Mouse (Mus musculus): ENCODE measurements at regions not wholly inside any gene's neighbourhood (a gene's known extent, or its start where the extent isn't known, plus 50 kb on each side); places are given as distances from the start of the nearest gene placed in this dataset.

- no peak for DNase-seq
Measured at GRCm38 (mm10) chr2:167778271-167778670, 88.6 kb upstream of the Tmem189 start.

DNA sequence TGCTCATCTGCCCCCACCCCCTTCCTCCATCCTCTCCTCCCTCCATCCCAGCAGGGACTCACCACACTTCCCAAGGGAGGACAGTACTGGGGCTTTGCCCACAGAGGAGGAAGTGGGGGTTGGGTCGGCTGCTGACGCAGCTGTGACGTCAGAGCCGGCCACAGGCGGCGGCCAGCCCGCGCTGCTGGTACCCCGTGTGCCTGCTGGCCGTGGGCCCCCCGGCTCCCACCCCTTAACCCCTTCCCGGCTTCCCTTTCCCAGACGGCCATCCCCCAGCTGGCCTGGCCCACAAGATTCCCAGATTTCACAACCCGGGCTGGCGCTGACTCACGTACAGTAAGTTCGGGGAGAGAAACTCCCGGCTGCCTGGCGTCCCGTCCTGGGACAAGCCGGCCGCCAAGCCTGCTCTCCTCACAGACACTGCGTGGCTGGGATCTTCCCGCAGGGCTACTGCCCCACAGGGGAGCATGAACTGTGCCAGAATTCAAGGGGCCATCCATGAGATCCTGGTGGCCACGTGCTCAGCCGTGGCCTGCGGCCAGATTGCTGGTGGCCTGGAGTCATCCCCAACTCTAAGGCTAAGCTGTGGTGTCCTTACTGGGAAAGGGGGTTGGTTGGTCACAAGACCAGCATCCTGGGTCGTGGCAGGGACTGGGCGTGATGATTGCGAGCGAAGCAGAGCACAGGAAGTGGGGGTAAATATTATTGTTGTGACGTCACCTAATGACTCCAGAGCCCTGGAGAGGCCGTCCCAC is 87.9 kb upstream of the Tmem189 start:
- peak in 1 of 2 experiments; percentile 51 for DNase-seq

DNA sequence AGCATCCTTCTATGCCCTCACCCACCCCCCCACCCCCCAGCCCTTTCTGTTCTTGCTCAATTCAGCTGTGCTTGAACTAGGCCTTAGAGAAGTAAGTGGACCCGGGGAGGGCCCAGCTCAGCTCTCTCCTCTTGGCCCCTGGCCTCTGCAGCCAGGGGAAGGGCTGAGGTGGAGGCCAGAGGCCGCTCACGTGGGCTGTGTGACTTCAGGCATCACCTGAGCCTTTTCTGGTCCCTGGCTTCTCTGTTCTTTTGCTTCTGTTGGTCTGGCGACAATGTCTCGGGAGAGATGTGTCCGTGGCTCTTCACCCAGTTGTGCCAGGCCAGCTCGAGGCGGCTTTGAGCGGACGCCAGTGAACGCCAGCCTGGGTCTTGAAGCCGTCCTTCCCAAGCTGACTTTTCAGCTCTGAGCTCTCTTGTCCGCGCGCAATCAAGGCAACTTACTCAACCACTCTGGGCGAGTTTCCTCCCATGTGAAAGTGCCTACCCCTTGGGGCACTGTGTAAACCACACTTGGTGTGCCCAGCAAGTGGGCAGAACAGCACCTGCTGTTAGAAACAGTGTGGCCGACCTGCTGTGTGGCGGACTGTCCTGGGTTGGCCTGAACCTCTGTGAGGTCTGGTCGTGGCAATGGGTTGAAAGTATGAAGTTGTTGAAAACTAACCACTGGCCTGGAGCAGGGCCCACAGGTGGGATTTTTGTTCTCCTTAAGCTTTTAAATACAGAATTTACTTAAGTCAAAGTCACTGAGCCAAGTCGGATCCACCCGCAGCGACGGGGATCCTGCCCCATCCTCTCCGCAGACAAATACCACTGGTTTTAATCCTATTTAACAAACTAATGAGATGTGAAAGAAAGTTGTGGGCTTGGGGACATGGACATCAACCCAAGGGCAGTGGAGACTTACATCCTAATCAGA is 86.9 kb upstream of the Tmem189 start:
- no peak for DNase-seq

DNA sequence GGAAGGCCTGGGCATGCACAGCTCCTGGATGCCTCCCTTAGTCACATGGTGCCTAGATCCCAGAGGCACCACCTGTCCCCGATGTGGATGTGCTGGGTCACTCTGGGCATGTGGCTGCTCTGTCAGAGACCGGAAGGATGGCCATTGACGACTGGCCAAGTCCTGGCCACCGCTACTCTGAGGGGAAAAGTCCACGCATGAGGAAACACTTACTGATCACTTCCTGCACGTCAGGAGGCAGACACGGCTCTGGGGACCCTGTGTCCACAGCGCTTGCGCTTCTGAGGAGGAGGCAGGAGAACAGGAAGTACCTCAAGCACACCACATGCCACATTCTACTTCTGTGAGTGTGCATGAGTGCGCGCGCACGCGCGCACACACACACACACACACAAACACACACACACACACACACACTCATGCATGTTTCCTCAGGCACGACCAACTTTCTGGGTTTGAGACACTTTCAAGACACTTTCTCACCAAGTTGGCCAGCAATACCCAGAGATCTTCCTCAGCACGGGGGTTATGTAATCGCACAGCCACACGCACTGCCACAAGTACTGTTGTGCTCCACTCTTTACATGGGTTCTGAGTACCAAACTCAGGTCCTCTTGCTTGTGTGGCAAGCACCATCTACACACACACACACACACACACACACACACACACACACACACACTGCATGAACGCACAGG is 85.7 kb upstream of the Tmem189 start:
- no peak for DNase-seq

GRCm38 (mm10) chr2:167774806-167775179 is 85.2 kb upstream of the Tmem189 start:
- DNase-seq = no peak

DNA sequence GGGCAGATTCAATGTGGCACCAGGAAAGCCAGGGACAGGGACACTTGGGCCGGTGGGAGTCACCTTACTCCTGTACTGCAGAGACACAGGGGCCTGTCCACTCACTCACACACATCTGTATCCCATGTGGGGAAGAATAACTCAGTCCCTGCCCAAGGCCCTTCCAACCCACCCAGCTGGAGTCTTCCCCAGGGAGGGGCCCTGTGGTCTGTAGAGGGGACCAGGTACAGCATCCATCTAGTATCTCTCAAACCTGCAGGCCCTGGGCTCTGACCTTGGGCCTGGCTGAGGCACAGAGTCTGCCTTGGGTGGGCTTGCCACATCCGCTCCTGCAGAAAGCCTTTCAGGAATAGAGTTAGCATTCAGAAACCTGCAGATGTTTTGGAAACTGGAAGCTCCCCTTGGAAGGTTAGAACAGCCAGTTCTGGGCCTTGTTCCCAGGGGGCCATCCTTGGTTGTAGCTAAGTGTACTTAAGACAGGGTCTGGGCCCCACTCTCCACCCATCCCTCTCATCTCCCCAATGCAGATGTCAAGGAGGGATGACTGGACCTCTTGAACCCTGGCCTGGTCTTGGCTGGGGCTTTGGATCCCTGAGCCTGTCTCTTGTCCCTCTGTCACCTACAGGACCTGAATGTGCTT is 84.7 kb upstream of the Tmem189 start:
- DNase-seq = no peak

- DNase-seq = no peak
Measured at GRCm38 (mm10) chr2:167772834-167773233, 83.2 kb upstream of the Tmem189 start.

- no peak for DNase-seq
Measured at GRCm38 (mm10) chr2:167767962-167768361, 78.3 kb upstream of the Tmem189 start.

- DNase-seq = no peak
Measured at GRCm38 (mm10) chr2:167767371-167767770, 77.7 kb upstream of the Tmem189 start.

DNA sequence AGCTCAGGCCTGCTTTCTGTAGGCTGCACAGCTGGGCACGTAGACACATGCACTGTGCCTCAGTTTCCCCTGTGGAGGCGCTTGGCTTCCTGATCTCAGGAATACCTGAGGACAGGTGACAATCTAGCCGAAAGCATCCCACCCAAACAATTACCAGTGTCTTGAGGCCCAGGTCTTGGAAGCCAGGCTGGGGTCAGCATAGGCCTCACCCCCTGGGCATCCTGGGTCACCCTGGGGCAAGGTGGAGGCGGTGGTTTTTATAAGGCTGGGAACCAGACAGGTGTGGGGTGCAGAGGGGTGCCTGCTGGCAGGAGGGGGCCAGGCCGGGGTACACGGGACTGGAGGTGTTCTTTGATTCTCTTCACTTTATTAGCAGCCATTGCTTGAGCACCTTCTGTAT is 76.2 kb upstream of the Tmem189 start:
- DNase-seq = no peak

GRCm38 (mm10) chr2:167765072-167765800 is 75.6 kb upstream of the Tmem189 start:
- DNase-seq = peak; percentile 71 to 78

DNA sequence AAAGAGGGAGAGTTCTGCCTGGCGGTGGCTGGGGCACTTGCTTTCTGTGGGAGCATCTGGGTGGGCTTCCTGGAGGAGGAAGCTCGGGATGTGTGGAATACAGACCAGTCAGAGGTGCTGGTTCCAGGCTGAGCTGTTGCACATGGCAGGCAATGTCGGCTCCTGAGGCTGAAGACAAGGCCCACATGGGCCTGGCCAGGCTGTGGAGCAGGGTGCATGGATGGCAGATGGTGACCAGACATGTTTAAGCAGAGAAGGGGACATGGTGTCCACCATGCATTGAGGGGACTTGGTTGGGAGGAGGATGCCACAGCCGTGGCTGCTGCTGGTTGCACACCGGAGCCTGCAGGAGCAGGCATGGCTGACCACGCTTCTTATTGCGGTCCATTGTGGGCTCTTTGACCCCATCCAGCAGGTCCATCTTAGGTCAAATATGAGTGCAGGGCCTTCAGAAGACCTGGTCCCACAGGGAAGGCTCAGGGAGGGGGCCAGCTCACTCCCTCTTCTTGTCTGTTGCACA is 74.3 kb upstream of the Tmem189 start:
- DNase-seq = no peak

DNA sequence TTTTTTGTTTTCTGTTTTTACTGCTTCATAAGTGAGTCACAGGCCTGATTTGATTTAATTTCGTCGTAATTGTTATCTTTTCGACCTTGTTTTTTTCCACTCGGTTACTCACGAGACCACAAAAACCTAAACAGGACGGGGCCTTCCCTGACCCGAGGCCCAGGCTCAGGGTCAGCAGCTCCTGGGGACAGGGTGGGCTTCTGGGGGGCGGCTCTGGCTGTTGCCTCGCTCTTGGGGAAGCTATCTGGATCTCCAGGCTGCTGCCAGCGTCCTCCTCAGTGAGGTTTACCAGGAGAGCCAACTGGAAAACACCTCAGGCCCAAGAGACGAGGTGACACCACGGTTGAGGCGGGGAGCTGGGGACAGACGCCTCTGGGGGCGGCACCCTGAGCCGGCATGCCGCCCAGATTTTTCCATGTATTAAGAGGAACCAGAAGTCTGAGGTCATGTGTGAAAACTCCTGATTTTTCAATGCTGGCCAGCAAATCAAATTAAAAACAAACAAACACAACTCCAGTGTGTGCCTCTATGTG is 71.8 kb upstream of the Tmem189 start:
- DNase-seq = no peak

- no peak for DNase-seq
Measured at GRCm38 (mm10) chr2:167760681-167761403, 71.2 kb upstream of the Tmem189 start.

- no peak for DNase-seq
Measured at GRCm38 (mm10) chr2:167759603-167760390, 70.2 kb upstream of the Tmem189 start.

- no peak for DNase-seq
Measured at GRCm38 (mm10) chr2:167757157-167757780, 67.6 kb upstream of the Tmem189 start.

GRCm38 (mm10) chr2:167756721-167757120 is 67.1 kb upstream of the Tmem189 start:
- DNase-seq = no peak

- DNase-seq = no peak
Measured at GRCm38 (mm10) chr2:167754929-167755551, 65.4 kb upstream of the Tmem189 start.

- DNase-seq = peak in 1 of 2 experiments; percentile 54
Measured at GRCm38 (mm10) chr2:167753898-167754297, 64.3 kb upstream of the Tmem189 start.
